Mouse (Mus musculus) erythroblast, embryonic 14.5 days (primary cell): Measurements from ENCODE around the gene Il10rb. TPM values are rescaled to one million over a fixed set of nuclear protein-coding genes. Genes with fewer than 3 reads are reported as not detected.
A peak's percentile ranks its signal among the peaks of the same experiment; 100 is the strongest.

Experiments used
- H3K27me3 ChIP-seq: 2 replicates; pipeline ENCODE4 v1.6.1; 2012; ENCODE audit warnings: inconsistent platforms; ENCODE audit not compliant: control insufficient read depth
- H3K36me3 ChIP-seq: 2 replicates; pipeline ENCODE4 v1.6.1; 2012; ENCODE audit warnings: mild to moderate bottlenecking, inconsistent platforms; ENCODE audit not compliant: control insufficient read depth
- H3K4me1 ChIP-seq: 2 replicates; pipeline ENCODE4 v1.6.1; 2012; ENCODE audit warnings: inconsistent platforms; ENCODE audit not compliant: control insufficient read depth
- H3K4me3 ChIP-seq: replicated peaks from 2 replicates; pipeline ENCODE3; 2012; ENCODE audit warnings: moderate library complexity, mild to moderate bottlenecking, inconsistent platforms
- H3K9me3 ChIP-seq: 2 replicates; pipeline ENCODE4 v1.6.1; 2012; ENCODE audit warnings: low read length, inconsistent platforms, mixed read lengths; ENCODE audit not compliant: control insufficient read depth
- GATA1 ChIP-seq: IDR thresholded peaks from 2 replicates; pipeline ENCODE4 v1.6.1; 2012; ENCODE audit warnings: low read length, inconsistent platforms, mixed read lengths
- TAL1 ChIP-seq: IDR thresholded peaks from 3 replicates; pipeline ENCODE4 v1.6.1; 2012; ENCODE audit warnings: low read length, inconsistent platforms, mixed read lengths
- polyA plus RNA-seq: library from polyadenylated mRNA; stranded (reverse); fragments of >175 nt; gene quantifications from 2 replicates; pipeline ENCODE4 v1.2.3, GENCODE M21; 2012

The Il10rb gene
- polyA plus RNA-seq, 1 experiment, result 0.73 TPM

GRCm38 (mm10) chr16:91451949-91452348 is 46.0 kb downstream of the Il10rb start:
- TF ChIP-seq TAL1 (no peak), GATA1 (no peak)
- Histone ChIP-seq H3K36me3 (peaks cover 10% of the 10 kb centered on the region), H3K27me3 (no peaks in the 10 kb centered on the region), H3K4me1 (peaks cover 65% of the 10 kb centered on the region), H3K4me3 (no peak overlapping the region), H3K9me3 (peaks cover 5% of the 10 kb centered on the region)

GRCm38 (mm10) chr16:91452363-91452896 is 46.5 kb downstream of the Il10rb start:
- Histone ChIP-seq H3K36me3 (peaks cover 9% of the 10 kb centered on the region), H3K4me1 (peaks cover 60% of the 10 kb centered on the region), H3K4me3 (no peak overlapping the region), H3K27me3 (no peaks in the 10 kb centered on the region), H3K9me3 (peaks cover 8% of the 10 kb centered on the region)
- TF ChIP-seq GATA1 (no peak), TAL1 (no peak)

DNA sequence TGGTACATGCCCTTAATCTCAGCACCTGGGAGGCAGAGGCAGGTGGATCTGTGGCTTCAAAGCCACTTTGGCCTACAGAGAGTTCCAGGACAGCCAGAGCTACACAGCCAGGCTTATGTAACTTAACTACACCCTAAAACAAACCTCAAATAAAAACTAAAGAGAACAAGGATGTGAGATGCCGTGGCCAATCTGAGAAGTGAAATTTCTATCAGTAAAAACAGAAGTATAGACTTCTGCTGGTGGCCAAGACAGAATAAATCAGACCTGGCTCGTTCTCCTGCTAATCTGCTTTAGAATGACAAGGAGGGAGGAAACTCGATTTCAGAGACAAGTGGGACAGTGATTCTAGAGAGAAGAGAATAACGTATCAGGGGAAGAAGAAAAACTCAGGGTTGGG is 49.9 kb downstream of the Il10rb start:
- H3K9me3 ChIP-seq, result peaks cover 9% of the 10 kb centered on the region
- TF ChIP-seq GATA1 (no peak), TAL1 (no peak)
- H3K4me1 ChIP-seq, result peaks cover 54% of the 10 kb centered on the region
- peaks cover 21% of the 10 kb centered on the region for H3K36me3 ChIP-seq
- H3K4me3 ChIP-seq, result no peak overlapping the region
- H3K27me3 ChIP-seq, result no peaks in the 10 kb centered on the region

DNA sequence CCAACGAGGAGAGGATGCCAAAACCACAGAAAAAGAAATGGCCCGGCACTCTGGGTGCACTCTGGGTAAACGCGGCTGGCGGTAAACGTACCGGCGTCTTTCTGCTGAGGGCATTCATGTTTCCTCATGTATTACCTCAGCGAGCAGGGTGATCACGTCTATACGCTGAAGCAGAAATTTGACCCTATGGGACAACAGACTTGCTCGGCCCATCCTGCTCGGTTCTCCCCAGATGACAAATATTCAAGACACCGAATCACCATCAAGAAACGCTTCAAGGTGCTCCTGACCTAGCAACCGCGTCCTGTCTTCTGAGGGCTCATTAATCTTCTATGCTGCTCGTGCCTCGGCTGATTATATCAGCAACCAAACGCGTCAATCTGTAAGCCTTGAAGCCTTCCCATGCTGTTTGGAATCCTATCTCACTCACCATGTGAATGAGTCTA is 52.4 kb downstream of the Il10rb start:
- peaks cover 9% of the 10 kb centered on the region for H3K9me3 ChIP-seq
- H3K4me1 ChIP-seq, result peaks cover 60% of the 10 kb centered on the region
- H3K4me3 ChIP-seq, result peak overlapping the region; percentile 26
- H3K27me3 ChIP-seq, result no peaks in the 10 kb centered on the region
- TF ChIP-seq TAL1 (no peak), GATA1 (no peak)
- H3K36me3 ChIP-seq, result peaks cover 25% of the 10 kb centered on the region

DNA sequence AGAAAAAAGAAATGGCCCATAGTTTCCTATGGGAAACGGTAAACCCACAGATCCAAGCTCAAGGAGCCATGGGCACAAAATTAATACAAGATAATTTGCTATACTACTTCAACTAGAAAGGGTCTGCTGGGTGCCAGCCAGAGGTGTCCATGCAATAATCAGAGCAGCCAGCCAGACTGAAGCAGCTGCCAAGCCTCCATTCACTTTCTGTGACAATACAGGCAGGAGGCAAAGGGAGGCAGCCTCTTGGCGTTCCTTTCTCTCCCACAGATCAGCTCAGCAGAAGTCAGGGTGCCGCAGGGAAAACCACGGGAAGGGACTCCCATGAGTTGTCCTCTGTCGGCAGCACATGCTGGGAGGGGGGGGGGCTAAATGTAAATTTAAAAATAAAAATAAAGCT is 53.0 kb downstream of the Il10rb start:
- Histone ChIP-seq H3K4me1 (peaks cover 64% of the 10 kb centered on the region), H3K27me3 (no peaks in the 10 kb centered on the region), H3K4me3 (no peak overlapping the region), H3K9me3 (peaks cover 9% of the 10 kb centered on the region), H3K36me3 (peaks cover 28% of the 10 kb centered on the region)
- no peak for TF ChIP-seq GATA1
- TF ChIP-seq TAL1, result no peak

DNA sequence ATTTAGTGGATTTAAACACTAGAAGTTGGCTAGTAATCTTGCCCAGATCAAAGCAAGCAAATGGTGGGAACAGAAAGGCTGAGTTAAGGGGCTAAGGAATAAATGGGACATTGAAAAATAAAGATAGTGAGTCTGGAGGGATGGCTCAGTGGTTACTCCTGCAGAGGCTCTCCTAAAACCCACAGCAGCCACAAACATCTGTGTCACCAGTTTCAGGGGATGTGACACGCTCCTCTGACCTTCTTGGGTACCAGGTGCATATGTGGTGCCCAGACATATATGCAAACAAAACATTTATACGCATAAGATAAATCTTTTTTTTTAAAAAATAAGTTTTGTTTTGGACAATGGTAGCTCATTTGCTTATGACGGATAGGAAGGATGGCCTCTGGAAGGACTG is 53.4 kb downstream of the Il10rb start:
- peaks cover 9% of the 10 kb centered on the region for H3K9me3 ChIP-seq
- TF ChIP-seq TAL1 (no peak), GATA1 (no peak)
- H3K4me1 ChIP-seq, result peaks cover 68% of the 10 kb centered on the region
- H3K27me3 ChIP-seq, result no peaks in the 10 kb centered on the region
- H3K4me3 ChIP-seq, result no peak overlapping the region
- peaks cover 28% of the 10 kb centered on the region for H3K36me3 ChIP-seq

DNA sequence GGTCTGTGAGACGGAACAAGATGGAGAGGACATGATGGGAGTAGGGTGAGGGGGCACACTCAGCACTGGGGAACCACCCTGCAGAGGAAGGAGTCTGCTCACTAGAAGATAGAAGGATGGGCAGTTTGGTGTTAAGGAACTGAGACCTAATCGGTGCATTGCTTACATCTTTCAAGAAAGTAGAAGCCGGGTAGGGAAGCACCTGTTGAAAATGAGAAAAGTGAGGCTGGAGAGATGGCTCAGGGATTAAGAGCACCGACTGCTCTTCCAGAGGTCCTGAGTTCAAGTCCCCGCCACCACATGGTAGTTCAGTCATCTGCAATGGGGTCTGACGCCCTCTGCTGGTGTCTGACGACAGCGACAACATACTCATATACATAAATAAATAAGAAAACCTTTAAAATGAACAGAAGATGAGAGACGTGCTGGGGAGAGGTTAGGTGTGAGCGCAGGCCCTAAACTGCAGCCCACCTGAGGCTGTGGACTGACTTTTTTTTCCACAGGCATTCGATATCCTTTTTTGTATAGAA is 53.9 kb downstream of the Il10rb start:
- Histone ChIP-seq H3K4me3 (no peak overlapping the region), H3K9me3 (peaks cover 9% of the 10 kb centered on the region), H3K36me3 (peaks cover 28% of the 10 kb centered on the region), H3K4me1 (peaks cover 71% of the 10 kb centered on the region), H3K27me3 (no peaks in the 10 kb centered on the region)
- TF ChIP-seq TAL1 (no peak), GATA1 (no peak)

- Histone ChIP-seq H3K36me3 (peaks cover 33% of the 10 kb centered on the region), H3K4me3 (peak overlapping the region; percentile 6)
Observed at GRCm38 (mm10) chr16:91461066-91461638, 55.2 kb downstream of the Il10rb start.

GRCm38 (mm10) chr16:91461773-91462181 is 55.8 kb downstream of the Il10rb start:
- H3K4me1 ChIP-seq, result peaks cover 77% of the 10 kb centered on the region
- H3K4me3 ChIP-seq, result peak overlapping the region; percentile 13
- TF ChIP-seq GATA1 (no peak), TAL1 (no peak)

More at GRCm38 (mm10) chr16:91461066-91461638, 55.2 kb downstream of the Il10rb start:
- H3K9me3 ChIP-seq, result peaks cover 9% of the 10 kb centered on the region
- H3K4me1 ChIP-seq, result peaks cover 76% of the 10 kb centered on the region
- H3K27me3 ChIP-seq, result no peaks in the 10 kb centered on the region
- TF ChIP-seq GATA1, result no peak
- no peak for TF ChIP-seq TAL1

GRCm38 (mm10) chr16:91462644-91463043 is 56.7 kb downstream of the Il10rb start:
- Histone ChIP-seq H3K4me3 (no peak overlapping the region), H3K4me1 (peaks cover 82% of the 10 kb centered on the region), H3K27me3 (no peaks in the 10 kb centered on the region), H3K9me3 (no peaks in the 10 kb centered on the region), H3K36me3 (peaks cover 36% of the 10 kb centered on the region)
- TF ChIP-seq TAL1 (no peak), GATA1 (no peak)

More at GRCm38 (mm10) chr16:91461773-91462181, 55.8 kb downstream of the Il10rb start:
- Histone ChIP-seq H3K36me3 (peaks cover 35% of the 10 kb centered on the region), H3K9me3 (peaks cover 4% of the 10 kb centered on the region), H3K27me3 (no peaks in the 10 kb centered on the region)
